Mouse (Mus musculus) spleen, postnatal 14 days (tissue): ENCODE measurements around the gene Mcpt9.
"Not testable (repeated sequence)": the region's sequence is repeated elsewhere in the genome, so short reads cannot be mapped to it uniquely, and the experiment has no call there.

Experiments used
- DNase-seq, 2 experiments: peaks; one replicate each; pipeline ENCODE4 v3.0.0; 2021 to 2022; ENCODE audit warnings: low spot score in 2 of 2

Mcpt9 gene

DNA sequence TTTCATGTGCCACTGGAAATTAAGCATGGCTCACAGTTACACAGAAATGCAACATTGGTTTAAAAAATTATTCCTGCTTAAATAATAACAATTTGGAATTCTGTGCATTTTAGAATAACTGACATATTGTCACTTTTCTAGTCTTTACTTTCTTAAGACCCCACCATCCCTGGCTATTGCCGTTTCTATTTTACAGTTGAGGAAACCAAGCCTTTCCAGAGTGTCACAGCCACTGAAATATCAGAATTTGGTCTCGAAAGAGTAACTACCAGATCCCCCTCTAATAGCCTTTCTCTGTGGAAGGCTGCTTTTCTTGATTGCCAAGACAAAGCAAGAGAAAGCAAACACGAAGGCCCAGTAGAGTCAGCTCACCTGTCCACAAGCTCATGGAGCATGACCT lies at the start of gene Mcpt9:
Gene Mcpt9 (minus strand): TSS at position 101 of the 400 bp plus-strand sequence.
- not testable (repeated sequence) for DNase-seq

DNA sequence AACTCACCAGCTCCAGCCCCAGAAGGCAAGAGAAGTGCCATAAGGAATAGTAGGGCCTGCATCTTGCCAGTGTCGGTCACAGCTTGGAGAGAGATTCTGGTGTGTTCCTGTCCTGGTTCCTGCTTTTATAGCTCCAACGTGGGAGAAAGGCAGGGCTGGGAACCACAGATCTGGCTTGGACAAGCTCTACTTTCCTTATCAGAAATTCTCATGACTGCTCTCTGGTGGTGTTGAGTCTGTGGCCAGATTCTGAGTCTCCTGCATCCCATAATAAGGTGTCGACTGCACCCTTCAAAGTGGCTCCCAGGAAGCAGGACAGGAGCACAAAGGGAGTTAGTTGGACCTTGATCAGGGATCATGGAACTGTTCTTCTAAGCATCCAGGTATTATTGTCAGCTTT lies 31.9 kb upstream of the Mcpt9 start, which contains the start of gene Mcpt4:
Gene Mcpt4 (minus strand): TSS at position 101 of the 400 bp plus-strand sequence.
- DNase-seq, result not testable (repeated sequence)

DNA sequence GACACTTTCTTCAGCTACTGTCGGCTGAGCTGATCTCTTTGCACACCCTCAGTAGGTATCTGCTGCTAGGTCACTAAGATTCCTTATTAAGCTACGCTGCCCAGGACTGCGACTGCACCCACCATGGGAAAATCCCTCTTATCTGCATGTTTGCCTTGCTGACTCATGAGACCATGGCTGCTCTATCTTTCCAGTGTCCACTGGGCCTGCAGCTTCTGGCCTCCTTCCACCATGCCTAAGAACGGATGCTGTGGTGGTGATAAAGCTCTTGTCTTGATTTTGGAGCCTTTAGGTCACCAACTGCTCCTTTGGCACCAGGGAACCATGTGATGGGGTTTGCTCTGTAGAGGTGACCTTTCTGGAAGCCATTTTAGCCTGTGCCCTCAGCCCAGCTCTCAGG lies 27.4 kb upstream of the Mcpt9 start:
- DNase-seq, result no peak

DNA sequence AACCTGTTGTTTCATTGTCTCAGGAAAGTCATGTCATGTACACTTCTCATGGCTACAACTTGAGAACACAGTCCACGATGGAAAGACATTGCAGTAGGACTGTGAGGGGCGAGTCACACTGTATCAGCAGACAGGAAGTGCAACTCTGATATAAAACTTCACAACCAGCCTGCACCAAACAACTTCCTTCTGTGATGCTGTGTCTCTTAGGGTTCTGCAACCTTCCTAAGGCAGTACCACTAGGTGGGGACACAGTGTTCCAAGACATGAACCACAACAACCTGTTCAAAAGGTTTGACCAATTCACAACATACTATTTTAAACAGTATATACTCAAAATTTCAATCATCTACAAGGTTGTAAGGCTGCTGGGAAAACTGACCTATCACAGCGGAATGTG lies 25.1 kb upstream of the Mcpt9 start:
- no peak for DNase-seq

DNA sequence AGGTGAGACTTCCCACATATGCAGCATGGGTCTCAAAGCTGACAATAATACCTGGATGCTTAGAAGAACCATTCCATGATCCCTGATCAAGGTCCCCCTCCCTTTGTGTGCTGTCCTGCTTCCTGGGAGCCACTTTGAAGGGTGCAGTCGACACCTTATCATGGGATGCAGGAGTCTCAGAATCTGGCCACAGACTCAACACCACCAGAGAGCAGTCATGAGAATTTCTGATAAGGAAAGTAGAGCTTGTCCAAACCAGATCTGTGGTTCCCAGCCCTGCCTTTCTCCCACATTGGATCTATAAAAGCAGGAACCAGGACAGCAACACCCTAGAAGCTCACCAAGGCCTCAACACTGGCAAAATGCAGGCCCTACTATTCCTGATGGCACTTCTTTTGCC lies 11.5 kb upstream of the Mcpt9 start, which contains the start of gene Mcpt2:
Gene Mcpt2 (plus strand): TSS at position 250 of the 400 bp plus-strand sequence.
- not testable (repeated sequence) for DNase-seq

DNA sequence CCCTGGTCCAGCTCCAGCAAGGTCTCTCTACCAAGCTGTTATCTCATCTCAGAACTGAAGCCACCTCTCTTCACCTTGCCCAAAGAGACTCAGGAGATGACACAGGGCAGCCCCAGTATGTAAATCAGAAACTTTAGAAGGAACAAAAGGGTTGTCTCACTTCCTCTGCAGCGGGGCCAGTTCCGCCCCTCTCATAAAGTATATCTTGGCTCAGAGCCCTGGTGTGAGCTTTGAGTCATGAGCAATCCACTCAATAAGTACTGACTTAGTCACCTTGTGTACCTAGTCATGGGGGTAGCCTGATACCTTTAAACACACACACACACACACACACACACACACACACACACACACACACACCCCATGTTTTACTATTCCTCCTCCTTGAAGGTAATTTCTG lies 4.1 kb upstream of the Mcpt9 start:
- no peak for DNase-seq

DNA sequence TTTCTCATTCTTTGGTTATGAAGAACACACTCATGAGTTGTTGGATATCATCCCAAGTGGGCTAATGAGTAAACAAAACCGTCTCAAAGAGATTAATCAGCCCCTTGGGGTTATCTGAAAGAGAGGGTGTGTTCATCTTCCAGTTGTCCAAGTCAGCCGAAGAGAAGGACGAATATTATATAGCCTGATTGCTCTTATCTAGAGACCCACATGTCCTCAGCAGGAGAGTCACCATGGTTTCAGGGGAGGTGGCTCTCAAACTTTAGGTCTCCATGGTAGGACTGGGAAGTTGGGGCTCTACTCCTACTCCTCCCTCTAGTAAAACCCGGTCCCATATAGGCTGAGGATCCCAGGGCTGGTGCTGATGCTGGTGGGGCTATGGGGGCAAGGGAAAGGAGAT lies 9.0 kb downstream of the Mcpt9 start:
- DNase-seq, result not testable (repeated sequence)

DNA sequence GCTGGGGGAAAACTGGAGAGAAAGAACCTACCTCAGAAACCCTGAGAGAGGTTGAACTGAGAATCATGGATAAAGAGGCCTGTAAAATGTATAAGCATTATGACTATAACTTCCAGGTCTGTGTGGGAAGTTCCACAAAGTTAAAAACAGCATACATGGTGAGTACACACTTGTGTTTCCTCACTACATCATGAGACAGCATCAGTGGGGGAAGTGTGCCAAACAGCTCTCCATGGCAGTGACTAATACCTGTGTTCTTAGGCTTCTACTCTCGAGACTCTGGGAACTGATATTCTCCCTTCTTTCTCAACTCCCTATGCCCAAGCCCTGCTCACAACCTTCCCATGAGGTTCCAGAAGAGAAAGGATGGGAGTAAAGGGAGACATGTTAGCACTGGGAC lies 10.8 kb downstream of the Mcpt9 start:
- no peak for DNase-seq

DNA sequence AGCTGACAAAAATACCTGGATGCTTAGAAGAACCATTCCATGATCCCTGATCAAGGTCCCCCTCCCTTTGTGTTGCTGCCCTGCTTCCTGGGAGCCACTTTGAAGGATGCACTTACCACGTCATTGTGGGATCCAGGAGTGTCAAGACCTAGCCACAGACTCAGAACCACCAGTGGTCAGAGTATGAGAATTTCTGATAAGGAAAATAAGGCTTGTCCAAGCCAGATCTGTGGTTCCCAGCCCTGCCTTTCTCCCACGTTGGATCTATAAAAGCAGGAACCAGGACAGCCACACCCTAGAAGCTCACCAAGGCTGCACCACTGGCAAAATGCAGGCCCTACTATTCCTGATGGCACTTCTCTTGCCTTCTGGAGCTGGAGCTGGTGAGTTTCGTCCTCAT lies 12.6 kb downstream of the Mcpt9 start, which contains the start of gene Mcpt1:
Gene Mcpt1 (plus strand): TSS at position 301 of the 400 bp plus-strand sequence.
- not testable (repeated sequence) for DNase-seq

DNA sequence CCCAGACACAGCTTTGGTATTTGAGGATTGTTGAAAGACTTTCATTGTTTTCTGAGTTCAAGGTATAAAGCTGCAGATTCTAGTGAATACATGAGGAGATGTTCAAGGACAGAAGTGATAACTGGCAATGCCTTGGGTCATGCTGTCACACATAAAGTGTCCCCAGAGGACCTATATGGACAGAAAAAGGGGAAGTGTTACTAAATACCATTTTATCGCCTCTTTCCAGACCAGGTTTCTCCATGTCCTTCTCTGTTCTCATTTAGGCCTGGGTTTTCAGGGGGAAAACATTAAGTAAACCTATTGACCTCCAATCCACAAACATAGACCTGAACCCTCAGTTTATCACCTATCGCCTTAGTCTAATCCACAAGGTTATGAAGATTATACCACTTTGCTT lies 16.4 kb downstream of the Mcpt9 start:
- DNase-seq, result no peak

DNA sequence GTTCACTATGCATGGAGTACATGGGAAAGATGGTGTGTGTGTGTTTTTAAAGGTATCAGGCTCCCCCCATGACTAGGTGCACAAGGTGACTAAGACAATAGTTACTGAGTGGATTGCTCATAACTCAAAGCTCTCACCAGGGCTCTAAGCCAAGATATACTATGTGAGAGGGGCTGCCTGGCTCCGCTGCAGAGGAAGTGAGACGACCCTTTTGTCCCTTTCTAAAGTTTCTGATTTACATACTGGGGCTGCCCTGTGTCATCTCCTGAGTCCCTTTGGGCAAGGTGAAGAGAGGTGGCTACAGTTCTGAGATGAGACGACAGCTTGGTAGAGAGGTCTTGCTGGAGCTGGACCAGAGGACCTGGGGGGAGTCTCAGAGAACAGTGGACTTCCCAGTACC lies 17.1 kb downstream of the Mcpt9 start:
- DNase-seq, result no peak

DNA sequence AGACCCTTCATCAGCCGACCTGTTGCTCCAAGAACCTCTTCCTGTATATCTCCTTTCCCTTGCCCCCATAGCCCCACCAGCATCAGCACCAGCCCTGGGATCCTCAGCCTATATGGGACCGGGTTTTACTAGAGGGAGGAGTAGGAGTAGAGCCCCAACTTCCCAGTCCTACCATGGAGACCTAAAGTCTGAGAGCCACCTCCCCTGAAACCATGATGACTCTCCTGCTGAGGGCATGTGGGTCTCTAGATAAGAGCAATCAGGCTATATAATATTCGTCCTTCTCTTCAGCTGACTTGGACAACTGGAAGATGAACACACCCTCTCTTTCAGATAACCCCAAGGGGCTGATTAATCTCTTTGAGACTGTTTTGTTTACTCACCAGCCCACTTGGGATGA lies 42.8 kb downstream of the Mcpt9 start:
- not testable (repeated sequence) for DNase-seq
